Mouse (Mus musculus) common myeloid progenitor, adult 5-6 weeks (primary cell): Measurements from ENCODE around the gene Ntf3. TPM values are rescaled to one million over a fixed set of nuclear protein-coding genes. Genes with fewer than 3 reads are reported as not detected.
A peak's percentile ranks its signal among the peaks of the same experiment; 100 is the strongest.

Experiments used
- ATAC-seq: replicated peaks from 2 replicates; pipeline ENCODE4 v1.8.0; 2016; ENCODE audit warnings: low read depth, mild to moderate bottlenecking, moderate TSS enrichment, inconsistent platforms; ENCODE audit not compliant: poor library complexity, severe bottlenecking
- total RNA-seq: library from RNA; stranded (forward); fragments of 200-1000, 187-1606 nt; gene quantifications from 2 replicates; pipeline ENCODE4 v1.2.3, GENCODE M21; 2017

Ntf3 gene
- not detected in 2 replicates for total RNA-seq

- ATAC-seq, result no peak
Measured at GRCm38 (mm10) chr6:126166548-126167207, at the start of gene Ntf3. TSS of gene Ntf3 (minus strand) at chr6:126166910.

GRCm38 (mm10) chr6:126213330-126213729 lies 46.6 kb upstream of the Ntf3 start:
- ATAC-seq, result no peak

GRCm38 (mm10) chr6:126203366-126203765 lies 36.7 kb upstream of the Ntf3 start:
- no peak for ATAC-seq

- ATAC-seq, result no peak
Measured at GRCm38 (mm10) chr6:126202959-126203358, 36.2 kb upstream of the Ntf3 start.

- no peak for ATAC-seq
Measured at GRCm38 (mm10) chr6:126201721-126202120, 35.0 kb upstream of the Ntf3 start.

GRCm38 (mm10) chr6:126199916-126200315 lies 33.2 kb upstream of the Ntf3 start:
- ATAC-seq, result no peak

GRCm38 (mm10) chr6:126194760-126195159 lies 28.1 kb upstream of the Ntf3 start:
- no peak for ATAC-seq

- ATAC-seq, result 0 out of 2 replicates have a peak, but pooled peaks have one; percentile 15
Measured at GRCm38 (mm10) chr6:126190218-126190871, 23.6 kb upstream of the Ntf3 start.

- no peak for ATAC-seq
Measured at GRCm38 (mm10) chr6:126187400-126187799, 20.7 kb upstream of the Ntf3 start.

GRCm38 (mm10) chr6:126186116-126186515 lies 19.4 kb upstream of the Ntf3 start:
- ATAC-seq, result no peak

- ATAC-seq, result no peak
Measured at GRCm38 (mm10) chr6:126172071-126172470, 5.4 kb upstream of the Ntf3 start.

GRCm38 (mm10) chr6:126170772-126171171 lies 4.1 kb upstream of the Ntf3 start:
- ATAC-seq, result no peak

- no peak for ATAC-seq
Measured at GRCm38 (mm10) chr6:126167731-126168130, 1.0 kb upstream of the Ntf3 start.

GRCm38 (mm10) chr6:126167208-126167590 lies 489 bp upstream of the Ntf3 start:
- no peak for ATAC-seq

- no peak for ATAC-seq
Measured at GRCm38 (mm10) chr6:126165591-126166155, 1.0 kb downstream of the Ntf3 start.

GRCm38 (mm10) chr6:126164781-126165180 lies 1.9 kb downstream of the Ntf3 start:
- ATAC-seq, result no peak

- no peak for ATAC-seq
Measured at GRCm38 (mm10) chr6:126163861-126164755, 2.6 kb downstream of the Ntf3 start.

- ATAC-seq, result no peak
Measured at GRCm38 (mm10) chr6:126163181-126163621, 3.5 kb downstream of the Ntf3 start.

- ATAC-seq, result no peak
Measured at GRCm38 (mm10) chr6:126162351-126162758, 4.4 kb downstream of the Ntf3 start.

- ATAC-seq, result no peak
Measured at GRCm38 (mm10) chr6:126161571-126162340, 5.0 kb downstream of the Ntf3 start.
